Mouse (Mus musculus): ENCODE results near the gene Kat7.

DNA sequence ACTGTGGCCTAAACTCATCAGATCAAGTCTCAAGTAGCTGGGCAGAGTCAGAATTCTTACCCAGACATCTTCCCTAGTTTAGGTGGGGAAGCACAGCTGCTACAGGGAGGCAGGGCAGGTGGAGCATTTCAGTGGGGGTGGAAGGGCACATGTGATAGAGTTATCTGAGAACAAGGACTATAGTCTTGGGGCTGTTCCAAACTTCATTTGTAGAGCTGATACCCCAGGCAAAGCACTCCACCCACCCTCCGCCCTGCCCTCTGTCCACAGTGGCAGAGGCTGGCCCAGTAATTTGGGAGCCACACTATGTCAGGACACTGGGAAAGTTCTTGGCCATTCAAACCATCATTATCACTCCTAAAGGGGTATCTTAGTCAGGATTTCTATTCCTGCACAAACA lies 10.0 kb upstream of the Kat7 start:
- no peak for TF ChIP-seq EP300 (IDR thresholded peaks at IDR 0.05; ENCODE audit: insufficient read depth, low read depth, low read length)
- TF ChIP-seq POLR2A (IDR thresholded peaks at IDR 0.05; ENCODE audit: insufficient read depth, low read depth, low read length), result no peak
- TF ChIP-seq CTCF (IDR thresholded peaks at IDR 0.05), result no peak

All from heart, adult 2 months (tissue).